Mouse (Mus musculus) hindbrain, embryonic 14.5 days (tissue): ENCODE data around the gene Samd9l. TPM values are rescaled to one million over a fixed set of nuclear protein-coding genes. Genes with fewer than 3 reads are reported as not detected.
"Not testable (repeated sequence)": the region's sequence is repeated elsewhere in the genome, so short reads cannot be mapped to it uniquely, and the experiment has no call there.

Experiments used
- ATAC-seq: fragments of 200-750 bp; cut with Nextera tagmentation; 2 replicates; pipeline ENCODE4 v1.8.0; 2017; ENCODE audit warnings: moderate number of reproducible peaks, mild to moderate bottlenecking, moderate TSS enrichment, moderate library complexity; ENCODE audit not compliant: low FRiP score
- DNase-seq: peaks from one replicate; pipeline ENCODE4 v3.0.0-alpha.2; 2015; ENCODE audit warnings: low spot score
- H3K27ac ChIP-seq: fragments of 300-500 bp; sonication (generic); 2 replicates; pipeline ENCODE4 v1.5.1; 2014; ENCODE audit warnings: mild to moderate bottlenecking, moderate library complexity
- H3K27me3 ChIP-seq: fragments of 300-500 bp; sonication (generic); 2 replicates; pipeline ENCODE4 v1.6.1; 2014; ENCODE audit warnings: mild to moderate bottlenecking, low read length, mixed read lengths; ENCODE audit not compliant: control insufficient read depth, insufficient read depth
- H3K36me3 ChIP-seq: fragments of 300-500 bp; sonication (generic); replicated peaks from 2 replicates; pipeline ENCODE4 v1.6.1; 2014; ENCODE audit not compliant: control insufficient read depth, insufficient read depth
- H3K4me1 ChIP-seq: fragments of 300-500 bp; sonication (generic); replicated peaks from 2 replicates; pipeline ENCODE4 v1.6.1; 2014; ENCODE audit warnings: antibody characterized with exemption, low read length, mixed read lengths; ENCODE audit not compliant: control insufficient read depth, insufficient read depth
- H3K4me2 ChIP-seq: fragments of 300-500 bp; sonication (generic); replicated peaks from 2 replicates; pipeline ENCODE4 v1.6.1; 2014; ENCODE audit warnings: mild to moderate bottlenecking, moderate library complexity
- H3K4me3 ChIP-seq: fragments of 300-500 bp; sonication (generic); replicated peaks from 2 replicates; pipeline ENCODE4 v1.5.1; 2014; ENCODE audit warnings: mild to moderate bottlenecking, low read length
- H3K9ac ChIP-seq: fragments of 300-500 bp; sonication (generic); 2 replicates; pipeline ENCODE4 v1.6.1; 2014
- H3K9me3 ChIP-seq: fragments of 300-500 bp; sonication (generic); 2 replicates; pipeline ENCODE4 v1.6.1; 2016; ENCODE audit warnings: low read length; ENCODE audit not compliant: control insufficient read depth
- WGBS: fragments of 180-500 bp; shearing (Covaris S2); extraction: QIAGEN DNeasy Blood & Tissue Kit; methylation state at CpG from one replicate; pipeline ENCODE4 v1.1.7; 2014; 5-methylcytosine and 5-hydroxymethylcytosine counted together
- polyA plus RNA-seq: library from polyadenylated mRNA; unstranded; fragments of >200 nt; fragmentation: Nextera tagmentation; extraction: Ambion mirVana; gene quantifications from 2 replicates; pipeline ENCODE4 v1.2.1, GENCODE M21; 2014

The Samd9l gene
- polyA plus RNA-seq, 1 experiment from 2014 or later = 1.6 TPM

DNA sequence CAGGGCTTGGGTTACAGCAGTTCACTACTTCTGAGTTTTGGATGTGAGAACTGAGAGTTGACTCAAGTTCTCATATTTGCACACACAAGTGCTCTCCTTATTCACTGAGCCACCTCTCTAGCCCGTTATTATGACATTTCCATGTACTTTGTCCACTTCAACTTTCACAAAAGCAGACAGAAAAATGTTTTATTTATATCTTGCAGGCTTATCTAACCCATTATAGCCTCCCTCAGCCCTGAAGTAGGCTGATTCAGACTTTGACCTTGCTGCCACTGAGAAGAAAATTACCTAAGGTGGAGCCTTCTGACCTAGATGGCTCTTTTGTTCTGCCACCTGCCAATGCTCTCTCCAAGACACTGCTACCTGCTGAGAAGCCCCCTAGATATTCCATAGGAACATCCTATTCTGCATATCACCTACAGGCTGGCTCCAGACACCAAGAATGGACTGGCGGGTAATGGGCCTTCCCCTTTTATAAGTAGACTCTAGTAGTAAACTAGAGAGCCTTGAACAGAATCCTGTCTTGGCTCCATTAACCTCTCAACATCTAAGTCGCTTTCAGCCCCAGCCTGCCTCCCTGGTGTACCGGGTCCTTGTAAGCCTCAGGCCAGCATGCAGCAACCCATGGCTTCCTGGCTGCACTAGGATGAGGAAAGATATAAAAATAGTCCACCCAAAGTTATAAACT, 3.3 kb downstream of the Samd9l start:
- 75% methylated on average over 4 of the region's 4 CpGs for WGBS
- not testable (repeated sequence) for H3K27ac ChIP-seq, H3K9ac ChIP-seq, H3K4me3 ChIP-seq, H3K36me3 ChIP-seq, H3K4me2 ChIP-seq, H3K27me3 ChIP-seq, H3K9me3 ChIP-seq, ATAC-seq, DNase-seq, H3K4me1 ChIP-seq

DNA sequence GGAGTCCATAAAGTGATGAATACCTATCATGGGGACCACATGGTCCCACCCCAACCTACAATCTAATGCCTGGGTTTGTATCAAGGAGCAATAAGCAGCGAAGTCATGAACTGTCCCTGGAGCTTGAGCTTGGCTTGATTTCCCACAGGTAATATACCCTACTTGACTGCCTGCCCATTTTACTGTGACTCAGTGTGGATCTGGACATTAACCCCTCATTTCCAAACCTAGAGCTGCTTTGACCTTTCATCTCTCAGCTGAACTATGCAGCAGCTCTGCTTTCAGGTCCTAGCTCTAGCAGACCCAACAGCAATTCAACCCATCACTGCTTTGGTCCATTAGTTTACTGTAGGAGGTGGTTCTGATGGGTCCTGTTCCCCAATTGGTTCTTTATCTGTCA, 9.4 kb downstream of the Samd9l start:
- ATAC-seq = no peak
- H3K4me1 ChIP-seq = no peaks in the 10 kb centered on the region
- H3K9ac ChIP-seq = no peak overlapping the region
- no peak overlapping the region for H3K4me3 ChIP-seq
- no peaks in the 10 kb centered on the region for H3K36me3 ChIP-seq
- H3K9me3 ChIP-seq = no peaks in the 10 kb centered on the region
- no peaks in the 10 kb centered on the region for H3K27me3 ChIP-seq
- H3K4me2 ChIP-seq = no peak overlapping the region
- 76% methylated on average over 1 of the region's 1 CpGs for WGBS
- no peak for DNase-seq
- H3K27ac ChIP-seq = no peak overlapping the region

- Histone ChIP-seq H3K9me3 (no peaks in the 10 kb centered on the region), H3K4me3 (no peak overlapping the region), H3K27ac (no peak overlapping the region), H3K4me2 (no peak overlapping the region), H3K9ac (no peak overlapping the region), H3K27me3 (no peaks in the 10 kb centered on the region), H3K4me1 (no peaks in the 10 kb centered on the region), H3K36me3 (no peaks in the 10 kb centered on the region)
- ATAC-seq = no peak
- DNase-seq = no peak
- 93% methylated on average over 6 of the region's 6 CpGs for WGBS
Measured at GRCm38 (mm10) chr6:3386565-3386964, 12.8 kb downstream of the Samd9l start.

GRCm38 (mm10) chr6:3384816-3385215, 14.6 kb downstream of the Samd9l start:
- not testable (repeated sequence) for H3K27ac ChIP-seq, H3K9ac ChIP-seq, H3K9me3 ChIP-seq, ATAC-seq, DNase-seq, H3K36me3 ChIP-seq, H3K4me3 ChIP-seq, H3K27me3 ChIP-seq, H3K4me1 ChIP-seq, H3K4me2 ChIP-seq

DNA sequence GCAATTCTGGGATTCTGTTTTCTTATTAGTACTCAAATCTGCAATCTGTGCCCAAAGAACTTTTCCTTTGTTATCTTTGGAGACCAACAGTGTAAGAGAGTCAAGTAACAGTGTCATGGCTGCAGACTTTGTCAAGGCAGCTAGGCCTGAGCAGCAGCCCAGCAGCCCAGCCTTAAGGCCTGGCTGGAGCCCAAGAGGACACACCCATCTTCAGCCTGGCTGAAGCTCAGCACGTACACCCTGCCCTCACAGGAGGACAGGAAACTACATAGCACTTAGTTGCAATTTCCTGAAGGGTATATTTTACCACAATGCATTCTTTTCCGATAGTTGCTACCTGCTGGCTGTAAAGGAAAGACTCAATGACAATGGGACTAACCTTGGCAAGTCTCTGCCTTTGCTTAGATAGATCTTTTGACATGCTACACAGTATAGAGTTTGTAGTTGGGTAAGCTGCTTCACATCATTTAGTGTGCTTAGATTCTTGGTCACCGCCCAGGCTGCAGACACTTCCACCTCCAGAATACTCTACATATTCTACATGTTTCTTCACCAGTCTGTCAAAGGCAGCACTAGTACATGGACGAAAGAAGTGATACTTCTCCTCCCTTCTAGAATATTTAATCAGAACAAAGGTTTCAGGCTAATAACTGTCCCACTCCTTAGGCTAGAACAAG, 15.1 kb downstream of the Samd9l start:
- not testable (repeated sequence) for H3K36me3 ChIP-seq, H3K4me1 ChIP-seq, H3K27me3 ChIP-seq, H3K4me2 ChIP-seq, H3K9me3 ChIP-seq, H3K9ac ChIP-seq, ATAC-seq, H3K27ac ChIP-seq, DNase-seq, H3K4me3 ChIP-seq
- WGBS = 27% methylated on average over 1 of the region's 4 CpGs

DNA sequence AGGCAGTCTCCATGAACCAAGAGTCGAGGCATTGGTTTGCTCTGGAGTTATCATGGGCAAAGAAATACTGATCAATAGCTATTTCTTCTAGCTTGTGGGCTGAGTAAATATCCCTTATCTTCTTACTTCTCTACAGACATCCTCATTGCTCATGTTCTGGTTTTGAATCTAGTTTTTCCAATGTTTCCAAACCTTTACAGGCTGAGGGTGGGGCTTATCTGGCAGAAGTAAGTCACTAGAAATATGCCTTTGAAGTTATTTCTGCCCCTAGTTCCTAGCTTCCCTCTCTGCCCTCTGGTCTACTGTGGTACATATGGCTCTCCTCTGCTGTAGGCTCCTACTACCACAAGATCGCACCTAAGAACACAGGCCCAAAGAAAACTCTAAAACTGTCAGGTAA, 20.2 kb downstream of the Samd9l start:
- no peak for DNase-seq
- H3K27me3 ChIP-seq = no peaks in the 10 kb centered on the region
- H3K9me3 ChIP-seq = no peaks in the 10 kb centered on the region
- H3K9ac ChIP-seq = no peak overlapping the region
- ATAC-seq = no peak
- no peaks in the 10 kb centered on the region for H3K4me1 ChIP-seq
- no peak overlapping the region for H3K4me2 ChIP-seq
- H3K36me3 ChIP-seq = no peaks in the 10 kb centered on the region
- 97% methylated on average over 2 of the region's 2 CpGs for WGBS
- H3K4me3 ChIP-seq = no peak overlapping the region
- H3K27ac ChIP-seq = no peak overlapping the region

DNA sequence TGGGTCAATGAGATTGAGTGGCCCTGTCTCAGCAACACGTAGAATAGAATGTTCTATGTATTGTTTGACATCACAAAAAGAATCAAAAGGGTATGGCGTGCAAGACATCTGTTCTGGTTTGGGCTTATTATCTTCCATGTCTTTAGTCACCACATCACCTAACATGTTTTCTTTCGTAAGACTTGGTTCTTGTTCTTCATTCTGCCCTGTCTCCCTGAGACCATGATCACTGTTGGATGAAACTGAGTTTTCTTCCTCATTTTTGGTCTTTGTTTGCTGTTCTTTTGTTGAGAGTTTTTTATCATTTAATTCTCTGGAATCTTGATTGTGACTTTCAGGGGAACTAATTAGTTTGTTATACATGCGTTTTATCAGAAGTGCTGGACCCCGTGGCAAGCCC, 22.7 kb downstream of the Samd9l start:
- no peaks in the 10 kb centered on the region for H3K9me3 ChIP-seq
- DNase-seq (no peak), ATAC-seq (no peak)
- no peak overlapping the region for H3K27ac ChIP-seq
- H3K4me3 ChIP-seq = no peak overlapping the region
- WGBS = 81% methylated on average over 5 of the region's 5 CpGs
- H3K27me3 ChIP-seq = no peaks in the 10 kb centered on the region
- no peak overlapping the region for H3K4me2 ChIP-seq
- H3K36me3 ChIP-seq = no peaks in the 10 kb centered on the region
- no peaks in the 10 kb centered on the region for H3K4me1 ChIP-seq
- no peak overlapping the region for H3K9ac ChIP-seq

DNA sequence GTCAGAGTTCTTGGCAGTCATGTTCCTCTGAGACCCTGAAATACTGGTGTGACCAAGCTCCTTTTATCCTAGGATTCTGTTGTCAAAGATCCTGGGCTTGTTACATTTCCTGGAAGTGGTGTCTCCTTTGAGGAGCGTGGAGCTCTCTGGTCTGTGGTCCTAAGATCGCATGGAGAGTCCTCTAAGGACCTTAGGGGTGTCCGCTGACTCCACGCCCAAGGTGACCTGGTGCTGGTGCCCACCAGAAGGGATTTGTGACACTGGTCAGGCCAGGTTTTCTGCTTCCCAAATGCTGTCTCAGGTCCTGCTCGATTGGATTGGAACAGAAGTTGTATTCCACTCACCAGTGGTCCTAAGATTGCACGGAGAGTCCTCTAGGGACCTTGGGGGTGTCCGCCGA, 29.8 kb downstream of the Samd9l start:
- 87% methylated on average over 8 of the region's 8 CpGs for WGBS
- no peak for ATAC-seq

GRCm38 (mm10) chr6:3365609-3366008, 33.8 kb downstream of the Samd9l start:
- not testable (repeated sequence) for H3K4me1 ChIP-seq, H3K9me3 ChIP-seq, H3K4me2 ChIP-seq, H3K27me3 ChIP-seq, H3K27ac ChIP-seq, ATAC-seq, H3K36me3 ChIP-seq, DNase-seq, H3K4me3 ChIP-seq, H3K9ac ChIP-seq
- WGBS = 71% methylated on average over 1 of the region's 1 CpGs

More for the DNA sequence above, 29.8 kb downstream of the Samd9l start:
- Histone ChIP-seq H3K9ac (no peak overlapping the region), H3K27me3 (no peaks in the 10 kb centered on the region), H3K4me2 (no peak overlapping the region), H3K9me3 (no peaks in the 10 kb centered on the region), H3K27ac (no peak overlapping the region), H3K4me3 (no peak overlapping the region), H3K4me1 (no peaks in the 10 kb centered on the region), H3K36me3 (no peaks in the 10 kb centered on the region)
- DNase-seq = no peak
